Comparison of ENCODE assay signal across 11 mouse cellular contexts in the genomic region with DNA sequence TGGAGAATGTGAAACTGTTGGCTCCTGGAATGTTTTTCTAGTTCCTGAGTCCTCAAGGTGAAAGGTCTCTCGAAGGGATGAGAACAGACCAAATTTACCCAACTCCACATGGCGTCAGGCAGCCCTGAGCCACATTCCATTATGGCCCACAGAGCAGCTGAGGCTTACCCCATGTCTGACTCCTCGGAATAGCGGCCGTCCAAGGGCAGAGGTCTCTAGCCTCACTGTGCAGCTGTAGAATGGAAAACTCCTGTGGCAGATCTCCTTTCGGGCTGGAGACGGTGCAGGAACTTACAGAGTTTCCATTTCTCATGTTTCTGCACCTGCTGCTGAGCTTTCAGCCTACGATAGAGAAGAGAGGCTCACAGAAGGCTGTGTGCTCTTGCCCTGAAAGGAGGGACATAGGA.
DNase-seq lines count a peak whose midpoint lies in the region; ATAC-seq lines count a peak whose summit lies in the region.
"Had no signal": no experiment of that assay in that cellular context is flagged by ENCODE, and none has a peak within 500 bp of the region (broad histone marks: within the 10 kb centered on the region; RNA-seq: fewer than 3 reads in every experiment).

No protein-coding gene starts in this region.

- 68% methylated on average over 8 of the region's 8 CpGs for WGBS in neural tube, embryonic 11.5 days
- WGBS in heart, embryonic 11.5 days (ENCODE audit: insufficient replicate concordance), result 67% methylated on average over 8 of the region's 8 CpGs

- H3K36me3 ChIP-seq in neural tube, embryonic 11.5 days (ENCODE audit: control insufficient read depth, insufficient read depth, low read length), result no peaks in the 10 kb centered on the region
- no peaks in the 10 kb centered on the region for H3K36me3 ChIP-seq in heart, embryonic 11.5 days (ENCODE audit: control insufficient read depth, insufficient read depth, low read length)

- H3K4me1 ChIP-seq in neural tube, embryonic 11.5 days (ENCODE audit: control insufficient read depth, insufficient read depth, low read length), result no peaks in the 10 kb centered on the region
- peaks cover 2% of the 10 kb centered on the region; the same call in 1 of the 2 replicates for H3K4me1 ChIP-seq in heart, embryonic 11.5 days (ENCODE audit: control insufficient read depth, insufficient read depth, low read length)

- H3K9me3 ChIP-seq in neural tube, embryonic 11.5 days (ENCODE audit: control insufficient read depth, low read length), result no peaks in the 10 kb centered on the region
- no peaks in the 10 kb centered on the region for H3K9me3 ChIP-seq in heart, embryonic 11.5 days (replicated peaks; ENCODE audit: control insufficient read depth, low read length)

- no peak overlapping the region for H3K27ac ChIP-seq in neural tube, embryonic 11.5 days (ENCODE audit: low read depth, low read length)
- H3K27ac ChIP-seq in heart, embryonic 11.5 days (ENCODE audit: low read depth, low read length), result no peak overlapping the region
- H3K27ac ChIP-seq: hindbrain, postnatal 0 days had no signal

- no peak overlapping the region for H3K4me3 ChIP-seq in neural tube, embryonic 11.5 days (ENCODE audit: low read depth, low read length)
- H3K4me3 ChIP-seq in heart, embryonic 11.5 days (ENCODE audit: low read depth, low read length), result no peak overlapping the region
- H3K4me3 ChIP-seq: erythroblast, embryonic 14.5 days had no signal

- no peaks in the 10 kb centered on the region for H3K27me3 ChIP-seq in neural tube, embryonic 11.5 days (ENCODE audit: control insufficient read depth, insufficient read depth, low read length)
- no peaks in the 10 kb centered on the region for H3K27me3 ChIP-seq in heart, embryonic 11.5 days (ENCODE audit: control insufficient read depth, insufficient read depth, low read length)

- peak; percentile 40 for DNase-seq in adrenal gland, postnatal 14 days
- DNase-seq in adrenal gland, postnatal 10 days, result no peak
- DNase-seq in neural tube, embryonic 11.5 days (ENCODE audit: low spot score), result peak; percentile 20
- DNase-seq in neural tube, embryonic 10.5 days (ENCODE audit: extremely low spot score, low spot score), result no peak
- DNase-seq in kidney, postnatal 25 days, result peak; percentile 39 to 60
- DNase-seq in skeletal muscle tissue, adult 2 months (ENCODE audit: low read depth, low spot score), result peak; percentile 91
- DNase-seq in urinary bladder, postnatal 4 days (ENCODE audit: low spot score in 2 of 2), result no peak
- DNase-seq: cerebellum, postnatal 10 days had no signal

- H3K4me2 ChIP-seq in neural tube, embryonic 11.5 days (ENCODE audit: low read depth), result no peak overlapping the region
- no peak overlapping the region for H3K4me2 ChIP-seq in heart, embryonic 11.5 days

- ATAC-seq in neural tube, embryonic 11.5 days (ENCODE audit: insufficient read depth, low FRiP score, low TSS enrichment), result no peak
- ATAC-seq in heart, embryonic 11.5 days (replicated peaks; ENCODE audit: insufficient number of reproducible peaks, low FRiP score, low TSS enrichment), result no peak
- ATAC-seq: hindbrain, postnatal 0 days had no signal

- no peak overlapping the region for H3K9ac ChIP-seq in neural tube, embryonic 11.5 days (ENCODE audit: low read length)
- H3K9ac ChIP-seq in heart, embryonic 11.5 days (ENCODE audit: low read depth, low read length), result no peak overlapping the region

Comparison
In these comparisons a context has a peak if more than half of its experiments do, and no peak if none do; other contexts are left out.
1. DNase-seq: peak in adrenal gland, postnatal 14 days (single experiment), neural tube, embryonic 11.5 days (single experiment), kidney, postnatal 25 days (2 of 2) and skeletal muscle tissue, adult 2 months (single experiment); none in adrenal gland, postnatal 10 days (single experiment), neural tube, embryonic 10.5 days (single experiment) and urinary bladder, postnatal 4 days (0 of 2).